Mouse (Mus musculus) heart, postnatal 14 days (tissue): ENCODE data around the gene Mterf1b. TPM values are rescaled to one million over a fixed set of nuclear protein-coding genes. Genes with fewer than 3 reads are reported as not detected.
"Not testable (repeated sequence)": the region's sequence is repeated elsewhere in the genome, so short reads cannot be mapped to it uniquely, and the experiment has no call there.

Experiments
- DNase-seq, 2 experiments: peaks; one replicate each; pipeline ENCODE4 v3.0.0; 2021 to 2022
- intact Hi-C: fragments of 180-260 bp; cut with DNase I; formaldehyde crosslinking; loops from one replicate; pipeline ENCODE4 v1.15.1; 2025
- long read RNA-seq, 2 experiments: library from polyadenylated mRNA; stranded (forward); transcript quantifications; one replicate each; pipeline ENCODE4 v2.0.0; 2021
- total RNA-seq, 2 experiments: library from RNA; stranded (reverse); gene quantifications; 2 replicates each; pipeline ENCODE4 v1.2.3; 2021

The Mterf1b gene
- total RNA-seq = 1 to 10 TPM; 2.1 to 3.1 TPM
- long read RNA-seq, experiment 1, transcript Mterf1b-201 (2 exons, 1,368 nt) = major isoform, 5 of 6 reads
- long read RNA-seq, experiment 1, partial matches to known transcripts = 0 of 6 reads
- long read RNA-seq, experiment 1, other reads (novel, unspliced or antisense) = 1 of 6 reads
- long read RNA-seq, experiment 2, partial matches to known transcripts = 0 of 4 reads
- long read RNA-seq, experiment 2, other reads (novel, unspliced or antisense) = 0 of 4 reads

DNA sequence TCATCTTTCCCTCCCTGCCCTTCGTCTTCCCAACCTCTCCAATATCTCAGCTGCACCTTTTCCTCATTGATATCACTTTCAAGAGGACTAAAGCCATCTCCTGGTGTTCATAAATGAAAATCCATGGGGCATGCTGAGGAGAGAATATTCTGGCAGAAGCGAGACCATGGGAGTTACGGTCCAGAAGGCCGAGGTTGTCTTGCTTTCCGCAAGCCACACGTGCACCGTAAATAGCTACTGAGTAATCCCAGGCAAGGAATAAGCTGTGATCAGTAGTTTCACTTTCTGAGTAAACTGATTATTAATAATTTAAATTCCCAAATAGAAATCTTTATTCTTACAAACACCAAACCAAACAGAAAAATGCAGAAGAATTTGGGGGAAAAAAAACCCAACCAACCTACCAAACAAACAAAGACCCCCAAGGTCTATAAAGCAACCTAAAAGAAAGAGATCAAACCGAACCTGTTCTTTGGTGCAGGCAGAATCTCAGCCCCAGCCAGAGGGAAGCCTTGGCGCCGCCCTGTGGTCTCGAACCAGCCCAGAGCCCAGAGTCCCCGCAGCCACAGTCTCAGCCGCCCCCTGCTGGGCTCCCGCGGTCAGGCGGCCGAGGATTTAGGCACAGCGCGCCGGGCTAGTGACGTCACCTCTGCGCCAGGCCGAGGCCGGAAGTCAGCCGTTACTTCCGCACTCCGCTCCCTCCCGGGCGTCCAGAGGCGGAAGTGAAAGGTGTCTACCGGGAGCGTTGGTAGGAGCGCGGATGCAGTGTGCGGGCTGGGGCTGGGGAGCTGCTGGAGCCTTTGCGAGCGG, at the start of gene Mterf1b:
TSS of gene Mterf1b (plus strand) at position 697 of the 810 bp plus-strand sequence.
- not testable (repeated sequence) for DNase-seq
- intact Hi-C loops = loop anchor here (2.0 to 10.0 kb wide), 4 partner anchors 85 to 563 kb away; partner anchors contain the start of gene Fzd1

DNA sequence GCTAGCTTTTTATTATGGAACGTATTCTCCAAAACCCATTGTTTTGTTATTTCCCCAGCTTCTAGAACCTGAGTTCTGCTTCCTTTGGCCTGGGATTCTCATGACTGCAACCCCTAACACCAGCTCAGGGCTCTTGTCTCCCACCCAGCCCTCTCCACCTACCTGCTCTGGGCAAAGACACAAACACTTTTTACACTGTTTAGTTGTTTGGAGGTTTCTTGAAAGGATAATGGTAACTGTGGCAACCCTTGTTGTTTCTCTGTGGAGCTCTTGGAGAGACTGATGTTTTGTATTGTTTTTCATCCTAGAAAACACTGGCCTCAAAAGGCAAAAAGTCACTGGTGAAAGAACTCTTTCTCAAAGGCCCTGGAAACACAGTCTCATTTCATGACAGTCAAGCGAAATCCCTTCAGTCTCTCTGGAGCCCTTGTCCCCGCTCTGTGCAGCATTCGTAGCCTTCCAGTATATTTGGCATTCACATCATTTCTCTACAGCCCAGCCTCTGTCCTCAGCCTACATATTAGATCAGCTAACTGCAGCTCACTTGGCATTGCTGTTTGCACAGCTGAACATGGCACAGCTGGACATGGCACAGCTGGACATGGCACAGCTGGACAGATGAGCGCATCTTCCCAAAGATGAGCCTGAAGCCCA, 32.6 kb upstream of the Mterf1b start:
- intact Hi-C loops, DNase-seq: not testable (repeated sequence)

- peak; percentile 13 to 21 for DNase-seq
- intact Hi-C loops = no loop called here
Measured at GRCm38 (mm10) chr5:4161554-4161953, 30.6 kb upstream of the Mterf1b start.

DNA sequence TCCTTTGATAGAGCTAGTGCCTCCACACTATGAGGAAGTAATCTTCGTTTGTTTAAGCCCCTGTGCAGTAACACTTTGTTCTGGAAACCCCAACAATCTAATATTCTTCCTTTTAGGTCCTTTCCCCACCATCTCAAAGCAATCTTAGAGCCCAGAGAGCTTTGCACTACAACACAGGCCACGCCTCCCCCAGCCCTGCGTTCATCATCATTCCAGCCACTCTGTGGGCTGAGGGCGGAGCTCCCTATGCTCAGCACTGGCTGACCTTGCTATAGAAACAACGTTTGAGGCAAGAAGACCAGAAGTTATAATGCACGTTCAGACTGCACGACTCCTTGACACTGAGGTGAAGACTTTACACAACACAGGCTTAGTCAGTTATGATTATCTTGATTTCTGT, 29.7 kb upstream of the Mterf1b start:
- no peak for DNase-seq
- intact Hi-C loops = no loop called here

- intact Hi-C loops, DNase-seq: not testable (repeated sequence)
Measured at GRCm38 (mm10) chr5:4167813-4168529, 24.2 kb upstream of the Mterf1b start.

GRCm38 (mm10) chr5:4168530-4168926, 23.6 kb upstream of the Mterf1b start:
- intact Hi-C loops = not testable (repeated sequence)

DNA sequence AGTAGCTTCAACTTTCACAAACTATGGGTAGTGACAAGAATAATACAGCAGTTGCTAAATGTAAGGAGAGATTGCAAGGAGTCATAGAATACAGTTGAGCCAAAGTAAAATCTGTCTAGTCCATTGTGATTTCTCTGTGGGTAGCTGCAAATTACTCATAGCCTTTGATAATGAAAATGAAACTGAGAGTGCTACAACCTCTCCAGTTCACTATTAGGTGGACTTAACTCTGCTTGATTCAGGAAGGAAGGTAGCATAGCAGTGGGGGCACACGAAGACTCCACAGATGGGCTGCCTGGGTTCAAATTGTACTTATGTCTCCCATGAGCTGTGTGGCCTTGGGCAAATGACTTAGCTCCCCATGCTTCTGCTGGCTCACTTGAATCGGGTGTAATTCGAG, 15.7 kb upstream of the Mterf1b start:
- intact Hi-C loops, DNase-seq: not testable (repeated sequence)

More at GRCm38 (mm10) chr5:4168530-4168926, 23.6 kb upstream of the Mterf1b start:
- DNase-seq = not testable (repeated sequence)

GRCm38 (mm10) chr5:4179364-4179763, 12.8 kb upstream of the Mterf1b start:
- intact Hi-C loops = no loop called here
- no peak for DNase-seq

DNA sequence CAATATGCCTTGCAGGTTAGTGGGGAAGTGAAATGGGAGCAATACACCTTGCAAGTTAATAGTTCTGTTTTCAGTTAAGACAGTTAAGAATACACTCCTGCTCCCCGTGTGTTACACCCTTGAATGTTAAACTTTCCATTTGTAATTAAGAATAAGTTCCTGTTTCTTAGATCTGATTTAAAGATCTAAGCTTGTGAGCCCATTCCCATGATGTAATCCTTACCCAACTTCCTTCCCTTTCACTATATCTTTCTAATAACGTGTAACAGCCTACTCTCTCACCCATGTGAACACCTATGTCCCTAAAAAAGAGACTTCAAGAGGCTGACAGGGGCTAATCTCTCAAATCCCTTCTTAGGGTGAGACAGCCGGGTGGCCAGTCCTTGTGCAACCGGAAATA, 5.4 kb upstream of the Mterf1b start:
- intact Hi-C loops = no loop called here
- DNase-seq = no peak

DNA sequence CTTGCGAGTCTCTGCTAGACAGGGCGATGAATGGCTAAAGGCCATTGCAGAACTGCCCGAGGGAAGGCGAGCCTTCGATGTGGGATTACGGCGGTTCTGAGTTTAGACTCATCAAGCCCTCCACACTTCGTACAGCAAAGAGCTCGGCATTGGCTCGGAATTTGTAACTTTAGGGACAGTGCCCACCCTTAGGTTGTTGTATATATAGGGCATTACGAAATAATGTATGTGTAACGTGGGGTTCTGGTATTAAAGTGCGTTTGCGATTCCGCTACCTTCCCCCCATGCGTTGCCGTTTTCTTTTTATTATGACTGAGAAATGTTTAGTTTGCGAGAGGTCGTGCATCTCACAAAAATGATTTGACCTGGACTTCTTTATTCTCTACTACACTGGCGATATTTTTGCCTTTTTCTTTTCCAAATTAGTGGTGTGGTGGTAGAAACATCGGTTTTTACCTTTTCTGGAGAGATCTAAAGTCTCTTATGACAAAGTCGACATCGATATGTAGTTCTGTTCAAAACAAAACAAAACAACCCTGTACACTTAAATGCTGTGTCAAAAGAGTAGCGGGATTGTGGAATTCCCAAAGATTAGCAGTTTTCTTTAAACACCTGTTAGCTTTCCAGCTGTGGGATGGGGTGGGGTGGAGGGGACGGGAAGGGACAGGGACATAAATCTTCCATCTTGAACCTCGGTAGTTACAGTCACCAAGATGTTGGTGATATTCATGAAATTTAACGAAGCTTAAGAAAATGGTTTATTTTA, 497 bp downstream of the Mterf1b start:
- intact Hi-C loops = loop anchor here (5.0 to 10.0 kb wide), 3 partner anchors 85 to 562 kb away; partner anchors contain the start of gene Fzd1
- DNase-seq = not testable (repeated sequence)

DNA sequence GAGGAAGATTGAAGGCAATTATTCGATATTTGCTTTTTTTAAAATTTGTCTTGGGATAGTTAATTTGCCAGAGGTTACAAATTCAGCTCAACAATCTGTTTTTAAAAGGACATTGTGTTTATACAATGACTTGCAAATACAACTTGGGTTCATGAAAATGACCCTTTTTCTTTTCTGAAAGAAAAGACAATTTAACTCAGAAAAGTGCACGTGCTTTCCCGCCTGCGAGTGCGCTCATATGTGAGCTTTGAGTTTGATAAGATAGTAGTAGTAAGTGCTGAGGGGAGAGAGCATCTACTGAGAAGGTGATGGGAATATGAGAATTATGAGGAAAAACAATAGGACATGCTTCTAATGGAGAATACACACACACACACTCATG, 1.1 kb downstream of the Mterf1b start:
- DNase-seq = no peak
- intact Hi-C loops = loop anchor here (5.0 to 10.0 kb wide), 3 partner anchors 86 to 562 kb away; partner anchors contain the start of gene Fzd1

DNA sequence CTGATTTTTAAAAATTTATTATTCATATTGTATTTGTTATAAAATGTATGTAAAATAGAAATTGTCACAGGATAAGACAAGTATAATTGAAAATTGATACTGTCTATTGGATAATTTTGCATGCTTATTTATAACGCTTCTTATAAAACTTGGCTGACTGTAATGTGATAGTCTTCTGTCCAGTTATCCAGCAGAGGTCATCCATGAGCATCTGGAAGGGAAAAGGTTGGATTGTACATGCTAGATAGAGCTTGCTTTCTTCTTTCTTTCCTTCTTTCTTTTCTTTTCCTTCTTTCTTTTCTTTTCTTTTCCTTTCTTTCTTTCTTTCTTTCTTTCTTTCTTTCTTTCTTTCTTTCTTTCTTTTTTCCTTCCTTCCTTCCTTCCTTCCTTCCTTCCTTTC, 2.0 kb downstream of the Mterf1b start:
- intact Hi-C loops = loop anchor here (5.0 to 10.0 kb wide), 3 partner anchors 87 to 561 kb away; partner anchors contain the start of gene Fzd1
- DNase-seq = no peak

DNA sequence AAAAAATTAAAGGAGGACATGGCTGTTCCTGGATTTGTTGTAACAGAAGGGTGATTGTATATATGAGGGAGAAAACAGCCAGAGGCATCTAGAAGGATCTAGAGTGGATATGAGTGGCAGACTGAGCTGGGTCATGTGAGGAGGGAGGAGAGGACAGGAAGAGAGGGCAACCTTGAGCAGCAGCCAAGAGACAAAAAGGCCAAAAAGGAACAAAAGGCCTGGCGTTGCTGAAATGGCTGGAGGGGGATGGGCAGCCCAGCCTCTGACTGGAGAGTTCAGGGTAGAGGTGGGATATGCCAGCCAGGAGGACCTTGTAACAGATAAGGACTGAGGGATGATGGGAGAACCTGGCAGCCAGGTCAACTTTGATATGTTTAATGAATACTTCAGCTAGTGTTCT, 2.9 kb downstream of the Mterf1b start:
- intact Hi-C loops = loop anchor here (10.0 kb wide), 2 partner anchors 550 to 560 kb away; partner anchors contain the start of gene Fzd1
- no peak for DNase-seq

- intact Hi-C loops = loop anchor here (2.0 to 10.0 kb wide), 2 partner anchors 715 to 743 kb away; no protein-coding TSS in a partner anchor
- DNase-seq = no peak
Measured at GRCm38 (mm10) chr5:4201368-4201767, 9.2 kb downstream of the Mterf1b start.

- not testable (repeated sequence) for DNase-seq
- intact Hi-C loops = loop anchor here (10.0 kb wide), 1 partner anchor 742 kb away; no protein-coding TSS in a partner anchor
Measured at GRCm38 (mm10) chr5:4202276-4202810, 10.2 kb downstream of the Mterf1b start.

GRCm38 (mm10) chr5:4210082-4210481, 17.9 kb downstream of the Mterf1b start:
- intact Hi-C loops, DNase-seq: not testable (repeated sequence)

DNA sequence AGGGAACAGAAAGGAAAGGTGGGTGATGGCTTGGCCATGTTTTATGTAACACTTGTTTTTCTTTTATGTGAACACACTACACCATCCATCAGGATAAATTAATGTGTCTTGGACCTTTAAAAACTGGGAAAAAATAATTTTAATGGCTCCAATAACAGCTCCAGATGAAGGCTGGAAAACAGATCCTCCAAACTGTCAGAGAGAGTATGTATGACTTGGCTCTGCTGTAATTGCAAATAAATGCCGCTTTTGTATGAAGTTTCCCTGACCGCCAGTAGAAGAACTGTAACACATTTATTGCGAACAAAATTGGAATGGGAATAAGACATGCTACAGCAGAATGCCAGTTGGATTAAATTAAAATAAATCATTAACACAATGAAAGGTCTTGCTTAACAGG, 29.1 kb downstream of the Mterf1b start:
- intact Hi-C loops = no loop called here
- DNase-seq = no peak

DNA sequence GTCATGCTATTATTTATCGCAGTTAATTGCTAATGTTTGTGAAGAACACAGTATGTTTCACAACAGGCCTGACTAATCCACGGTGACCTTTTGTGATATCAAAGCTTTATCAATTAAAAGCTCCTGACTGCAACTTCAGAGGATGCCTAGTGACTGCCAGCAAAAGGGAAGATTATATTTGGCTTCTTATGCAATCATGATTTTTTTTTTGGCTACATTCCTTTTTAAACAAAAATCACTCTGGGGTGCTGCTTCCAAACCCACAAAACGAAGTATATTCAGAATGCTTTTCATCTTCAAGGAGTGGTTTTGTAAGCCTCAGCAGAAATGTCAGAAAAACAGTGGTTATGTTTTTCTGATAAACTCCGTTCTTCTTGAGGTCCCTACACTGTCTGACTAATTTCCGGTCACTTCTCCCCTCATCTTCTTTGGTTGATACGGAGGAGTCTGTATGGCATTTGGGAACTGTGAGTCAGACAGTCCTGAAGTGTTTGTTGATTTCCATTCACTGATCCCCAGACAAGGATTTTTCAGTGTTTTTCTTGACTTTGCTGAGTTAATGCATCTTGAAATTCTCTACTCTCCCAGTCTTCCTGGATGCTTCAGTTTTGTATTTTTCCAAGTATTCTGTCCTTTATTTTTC, 29.9 kb downstream of the Mterf1b start:
- DNase-seq = no peak
- intact Hi-C loops = no loop called here
